Mouse (Mus musculus): Measurements from ENCODE around the gene Scel.

DNA sequence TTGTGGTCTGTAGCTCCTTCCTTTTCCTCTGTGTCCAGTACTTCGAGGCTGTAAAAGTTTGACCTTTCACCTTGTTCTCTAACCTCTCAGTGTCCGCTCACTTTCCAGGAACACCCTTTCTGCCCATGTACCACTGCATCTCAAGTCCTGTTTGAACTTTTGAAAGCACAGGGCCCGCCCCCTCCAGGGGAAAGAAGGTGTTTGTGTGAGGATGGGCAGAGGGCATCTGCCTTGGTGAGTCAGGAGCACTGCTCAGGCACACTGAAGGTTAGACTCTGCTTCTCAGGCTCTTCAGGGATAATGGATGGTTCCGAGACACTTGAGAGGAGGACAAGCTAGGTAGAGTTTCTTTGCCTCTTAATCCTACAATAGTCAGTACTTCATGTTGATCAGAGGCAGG, 144.7 kb downstream of the Scel start:
- TF ChIP-seq POLR2A (IDR thresholded peaks at IDR 0.05; ENCODE audit: borderline replicate concordance, control insufficient read depth, low read depth, low read length) (no peak), CTCF (IDR thresholded peaks at IDR 0.05; ENCODE audit: control insufficient read depth, insufficient read depth, low read length) (no peak)

Data from bone marrow, adult 2 months (tissue).